Mouse (Mus musculus): ENCODE measurements around the gene Rangap1. TPM values are rescaled to one million over a fixed set of nuclear protein-coding genes. Genes with fewer than 3 reads are reported as not detected.

The Rangap1 gene
- total and polyA plus RNA-seq, 3 experiments, result 128 to 207 (median 180) TPM

GRCm38 (mm10) chr15:81781816-81782215, 36.5 kb upstream of the Rangap1 start:
- Histone ChIP-seq H3K9ac (ENCODE audit: insufficient read depth, low read depth) (no peak overlapping the region), H3K79me2 (replicated peaks; ENCODE audit: control insufficient read depth, extremely low read depth, insufficient read depth, poor library complexity, severe bottlenecking) (no peaks in the 10 kb centered on the region), H3K4me3 (replicated peaks in 1 of 3; ENCODE audit: low read depth in 2 of 3, low read length in 2 of 3, poor library complexity in 1 of 3) (no peak overlapping the region), H3K9me3 (replicated peaks; ENCODE audit: low read length) (peaks cover 2% of the 10 kb centered on the region), H3K4me2 (ENCODE audit: insufficient read depth, low read depth, poor library complexity, severe bottlenecking) (no peak overlapping the region), H3K27me3 (replicated peaks) (no peaks in the 10 kb centered on the region), H3K36me3 (replicated peaks in 1 of 2; ENCODE audit: control insufficient read depth in 1 of 2, insufficient read depth in 1 of 2, low read length in 1 of 2) (peaks cover 81 to 95% of the 10 kb centered on the region in 2 experiments), H3K27ac (ENCODE audit: insufficient read depth, low read depth) (no peak overlapping the region), H3K4me1 (ENCODE audit: control insufficient read depth in 1 of 2, insufficient read depth in 2 of 2) (peaks cover 0 to 21% of the 10 kb centered on the region in 2 experiments; a peak in 2 of 4 replicates)
- in situ Hi-C loops (cut with MboI; ENCODE audit: low pct_ligation_motif_present, low pct_unique_long_range_greater_than_20kb, low sequenced_read_pairs), result no loop called here
- dilution Hi-C loops (cut with MboI; ENCODE audit: extremely low pct_ligation_motif_present, extremely low pct_unique_long_range_greater_than_20kb, low sequenced_read_pairs), result no loop called here
- TF ChIP-seq POLR2AphosphoS2 (IDR thresholded peaks at IDR 0.05; ENCODE audit: low read depth, low read length) (no peak), NRF1 (IDR thresholded peaks at IDR 0.05; ENCODE audit: low read depth, low read length) (peak; percentile 76), RAD21 (IDR thresholded peaks at IDR 0.05; ENCODE audit: low read depth, low read length) (no peak), E2F4 (IDR thresholded peaks at IDR 0.05; ENCODE audit: insufficient replicate concordance, low read depth, low read length) (no peak), MYC (IDR thresholded peaks at IDR 0.05; ENCODE audit: low read depth, low read length) (no peak)
- DNase-seq (ENCODE audit: extremely low read depth), result peak; percentile 67

- Histone ChIP-seq H3K27ac (ENCODE audit: insufficient read depth, low read depth) (no peak overlapping the region), H3K4me2 (ENCODE audit: insufficient read depth, low read depth, poor library complexity, severe bottlenecking) (no peak overlapping the region), H3K4me1 (ENCODE audit: control insufficient read depth in 1 of 2, insufficient read depth in 2 of 2) (peaks cover 0 to 12% of the 10 kb centered on the region in 2 experiments; a peak in 2 of 4 replicates), H3K9ac (ENCODE audit: insufficient read depth, low read depth) (no peak overlapping the region), H3K36me3 (replicated peaks in 1 of 2; ENCODE audit: control insufficient read depth in 1 of 2, insufficient read depth in 1 of 2, low read length in 1 of 2) (peaks cover 85 to 100% of the 10 kb centered on the region in 2 experiments), H3K79me2 (replicated peaks; ENCODE audit: control insufficient read depth, extremely low read depth, insufficient read depth, poor library complexity, severe bottlenecking) (no peaks in the 10 kb centered on the region), H3K27me3 (replicated peaks) (no peaks in the 10 kb centered on the region), H3K4me3 (replicated peaks in 1 of 3; ENCODE audit: low read depth in 2 of 3, low read length in 2 of 3, poor library complexity in 1 of 3) (no peak overlapping the region), H3K9me3 (replicated peaks; ENCODE audit: low read length) (no peaks in the 10 kb centered on the region)
- dilution Hi-C loops (cut with MboI; ENCODE audit: extremely low pct_ligation_motif_present, extremely low pct_unique_long_range_greater_than_20kb, low sequenced_read_pairs) (no loop called here), in situ Hi-C loops (cut with MboI; ENCODE audit: low pct_ligation_motif_present, low pct_unique_long_range_greater_than_20kb, low sequenced_read_pairs) (no loop called here)
- no peak for DNase-seq (ENCODE audit: extremely low read depth)
- no peak for TF ChIP-seq MEF2A (IDR thresholded peaks at IDR 0.05; ENCODE audit: borderline replicate concordance, low read depth, low read length)
- TF ChIP-seq ETS1 (conservative IDR thresholded peaks at IDR 0.05; ENCODE audit: low read depth, low read length), result no peak
- no peak for TF ChIP-seq ELF1 (IDR thresholded peaks at IDR 0.05; ENCODE audit: low read depth, low read length)
- no peak for TF ChIP-seq JUN (IDR thresholded peaks at IDR 0.05; ENCODE audit: insufficient read depth, low read depth, low read length)
- TF ChIP-seq ZKSCAN1 (IDR thresholded peaks at IDR 0.05; ENCODE audit: borderline replicate concordance, low read depth, low read length), result no peak
- no peak for TF ChIP-seq NELFE (IDR thresholded peaks at IDR 0.05; ENCODE audit: low read depth, low read length)
- TF ChIP-seq RAD21 (IDR thresholded peaks at IDR 0.05; ENCODE audit: low read depth, low read length), result no peak
- no peak for TF ChIP-seq POLR2A (IDR thresholded peaks at IDR 0.05; ENCODE audit: low read depth, low read length)
- no peak for TF ChIP-seq JUND (conservative IDR thresholded peaks at IDR 0.05; ENCODE audit: low read depth, low read length)
- TF ChIP-seq IRF4 (IDR thresholded peaks at IDR 0.05; ENCODE audit: low read depth, low read length), result no peak
- TF ChIP-seq ZNF384 (IDR thresholded peaks at IDR 0.05; ENCODE audit: low read depth, low read length), result no peak
- TF ChIP-seq TBP (conservative IDR thresholded peaks at IDR 0.05; ENCODE audit: low read depth, low read length), result no peak
- TF ChIP-seq USF1 (IDR thresholded peaks at IDR 0.05; ENCODE audit: low read depth, low read length), result no peak
- TF ChIP-seq MAFK (IDR thresholded peaks at IDR 0.05; ENCODE audit: insufficient replicate concordance, low read length), result no peak
- TF ChIP-seq GABPA (IDR thresholded peaks at IDR 0.05; ENCODE audit: insufficient replicate concordance, low read depth, low read length), result no peak
- no peak for TF ChIP-seq KAT2A (IDR thresholded peaks at IDR 0.05; ENCODE audit: insufficient replicate concordance, low read length)
- TF ChIP-seq BHLHE40 (IDR thresholded peaks at IDR 0.05; ENCODE audit: low read depth, low read length), result no peak
- no peak for TF ChIP-seq MXI1 (IDR thresholded peaks at IDR 0.05; ENCODE audit: low read depth, low read length)
These were observed 31.5 kb upstream of the Rangap1 start for GRCm38 (mm10) chr15:81776631-81777422.
